Mouse (Mus musculus) T-cell, adult 66 days (primary cell): ENCODE data around the gene Gm4353. TPM values are rescaled to one million over a fixed set of nuclear protein-coding genes. Genes with fewer than 3 reads are reported as not detected.

Experiments
- total RNA-seq, 2 experiments: library from RNA; stranded (reverse); gene quantifications; 3 replicates in 1 of 2; 4 replicates in 1 of 2; pipeline ENCODE4 v1.2.4; 2023

The Gm4353 gene
- total RNA-seq, result 1 to 10 TPM; 2.0 to 3.1 TPM

DNA sequence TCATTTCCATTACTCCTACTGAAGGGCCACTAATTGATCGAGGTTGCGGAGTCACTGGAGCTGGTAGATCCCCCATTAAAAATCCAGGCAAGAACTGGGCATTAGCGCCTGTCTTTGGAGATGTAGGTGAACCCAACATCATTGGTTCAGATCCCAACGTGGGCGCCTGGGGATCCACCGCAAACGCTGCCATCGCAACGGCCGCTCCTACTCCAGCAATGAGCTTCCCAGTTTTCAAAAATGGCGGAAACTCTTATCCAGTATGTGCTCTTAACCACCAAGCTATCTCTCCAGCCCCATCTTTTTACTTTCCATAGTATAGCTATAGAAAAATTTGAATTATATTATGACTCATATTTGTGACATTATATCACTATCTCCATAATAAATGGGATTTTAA, at the start of gene Gm4353:
Gm4353 (minus strand) TSS at position 270 of the 400 bp plus-strand sequence.

DNA sequence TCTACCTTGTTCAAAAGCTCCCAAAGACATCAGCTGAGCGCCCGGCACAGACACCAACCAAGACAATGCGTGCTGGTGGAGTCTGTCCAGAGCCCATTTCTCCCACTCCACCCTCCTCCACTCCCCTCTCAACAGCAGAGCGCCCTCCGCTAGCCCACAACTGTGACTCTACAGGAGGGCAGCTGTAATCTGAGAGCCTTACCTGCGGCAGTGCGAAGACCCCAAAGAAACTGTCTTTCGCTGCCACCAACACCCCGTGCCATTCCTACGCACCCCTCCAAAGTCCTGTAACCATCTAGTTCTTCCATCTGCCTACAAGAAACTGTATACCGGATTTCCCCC, 45.3 kb downstream of the Gm4353 start, which contains the start of gene 1110004F10Rik:
1110004F10Rik (plus strand) TSS at position 202 of the 342 bp plus-strand sequence.

DNA sequence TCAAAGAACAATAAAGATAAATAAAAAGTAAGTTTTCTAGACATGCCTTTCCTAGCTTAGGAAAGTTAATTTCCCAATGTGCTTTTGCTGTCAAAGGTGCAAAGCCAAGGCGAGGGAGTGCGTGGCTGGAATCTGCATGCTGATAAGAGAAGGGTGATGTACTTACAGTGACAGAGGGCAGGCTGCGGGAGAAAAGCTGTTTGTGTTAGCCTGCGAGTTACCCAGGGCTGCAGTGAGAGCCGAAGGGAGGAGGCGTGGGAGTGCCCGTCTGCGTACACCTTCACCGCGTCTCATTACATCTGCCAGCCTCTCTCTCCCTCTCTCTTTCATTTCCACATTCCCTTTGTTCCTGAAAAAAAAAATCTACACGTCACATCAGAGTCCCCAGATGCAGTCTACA, 45.9 kb downstream of the Gm4353 start, which contains the start of gene Sox6:
Sox6 (minus strand) TSS at position 286 of the 400 bp plus-strand sequence.

Other genes with a start within 250 kb of the Gm4353 start
- gene Sox6, start 45.8 kb downstream of the Gm4353 start, total RNA-seq, result 1 to 10 TPM in 1 of 2 experiments, under 1 TPM in 1; 0.21 to 2.3 TPM
- 10 to 100 TPM; 59.3 to 65.9 TPM for gene 1110004F10Rik, start 45.2 kb downstream of the Gm4353 start, total RNA-seq
- gene Plekha7, start 223.7 kb upstream of the Gm4353 start, total RNA-seq, result 10 to 100 TPM; 10.4 to 18.8 TPM
- 1,000 to 10,000 TPM; 1,540 TPM for gene Rps13, start 249.6 kb upstream of the Gm4353 start, total RNA-seq